Mouse (Mus musculus) stomach, embryonic 14.5 days (tissue): ENCODE measurements at regions not wholly inside any gene's neighbourhood (a gene's known extent, or its start where the extent isn't known, plus 50 kb on each side); places are given as distances from the start of the nearest gene placed in this dataset.
A peak's percentile ranks its signal among the peaks of the same experiment; 100 is the strongest.
"Not testable (repeated sequence)": the region's sequence is repeated elsewhere in the genome, so short reads cannot be mapped to it uniquely, and the experiment has no call there.

Experiments
- ATAC-seq: fragments of 200-750 bp; cut with Nextera tagmentation; 2 replicates; pipeline ENCODE4 v1.8.0; 2017; ENCODE audit warnings: low read depth, moderate TSS enrichment; ENCODE audit not compliant: insufficient number of reproducible peaks, insufficient read depth, low FRiP score
- H3K27ac ChIP-seq: fragments of 300-500 bp; sonication (generic); 2 replicates; pipeline ENCODE4 v1.5.1; 2014; ENCODE audit warnings: mild to moderate bottlenecking, low read length, moderate library complexity, mixed read lengths
- H3K27me3 ChIP-seq: fragments of 300-500 bp; sonication (generic); 2 replicates; pipeline ENCODE4 v1.6.1; 2014; ENCODE audit warnings: low read length, control low read depth, mixed read lengths; ENCODE audit not compliant: control insufficient read depth, insufficient read depth
- H3K36me3 ChIP-seq: fragments of 300-500 bp; sonication (generic); 2 replicates; pipeline ENCODE4 v1.6.1; 2014; ENCODE audit warnings: mild to moderate bottlenecking, control low read depth, low read length, moderate library complexity, mixed read lengths; ENCODE audit not compliant: control insufficient read depth, insufficient read depth
- H3K4me1 ChIP-seq: fragments of 300-500 bp; sonication (generic); 2 replicates; pipeline ENCODE4 v1.6.1; 2014; ENCODE audit warnings: low read length, control low read depth, mixed read lengths; ENCODE audit not compliant: control insufficient read depth, insufficient read depth
- H3K4me2 ChIP-seq: fragments of 300-500 bp; sonication (generic); replicated peaks from 2 replicates; pipeline ENCODE4 v1.6.1; 2014; ENCODE audit warnings: low read depth, low read length, control low read depth
- H3K4me3 ChIP-seq: fragments of 300-500 bp; sonication (generic); 2 replicates; pipeline ENCODE4 v1.5.1; 2014; ENCODE audit warnings: low read depth, low read length, control low read depth
- H3K9ac ChIP-seq: fragments of 300-500 bp; sonication (generic); replicated peaks from 2 replicates; pipeline ENCODE4 v1.6.1; 2014; ENCODE audit warnings: low read depth, mild to moderate bottlenecking, control low read depth, low read length, moderate library complexity, mixed read lengths
- H3K9me3 ChIP-seq: fragments of 300-500 bp; sonication (generic); 2 replicates; pipeline ENCODE4 v1.6.1; 2016; ENCODE audit warnings: low read depth, low read length, control low read depth; ENCODE audit not compliant: control insufficient read depth
- WGBS: fragments of 180-500 bp; shearing (Covaris S2); extraction: QIAGEN DNeasy Blood & Tissue Kit; methylation state at CpG from one replicate; pipeline ENCODE4 v1.1.7; 2014; 5-methylcytosine and 5-hydroxymethylcytosine counted together

GRCm38 (mm10) chr17:43161306-43161705 is 108.8 kb upstream of the Adgrf1 start:
- H3K4me3 ChIP-seq, H3K27ac ChIP-seq, H3K4me2 ChIP-seq, H3K27me3 ChIP-seq, H3K9me3 ChIP-seq, H3K36me3 ChIP-seq, H3K9ac ChIP-seq, ATAC-seq: not testable (repeated sequence)
- WGBS, result 72% methylated on average over 8 of the region's 10 CpGs
- H3K4me1 ChIP-seq, result peaks cover 14% of the 10 kb centered on the region

DNA sequence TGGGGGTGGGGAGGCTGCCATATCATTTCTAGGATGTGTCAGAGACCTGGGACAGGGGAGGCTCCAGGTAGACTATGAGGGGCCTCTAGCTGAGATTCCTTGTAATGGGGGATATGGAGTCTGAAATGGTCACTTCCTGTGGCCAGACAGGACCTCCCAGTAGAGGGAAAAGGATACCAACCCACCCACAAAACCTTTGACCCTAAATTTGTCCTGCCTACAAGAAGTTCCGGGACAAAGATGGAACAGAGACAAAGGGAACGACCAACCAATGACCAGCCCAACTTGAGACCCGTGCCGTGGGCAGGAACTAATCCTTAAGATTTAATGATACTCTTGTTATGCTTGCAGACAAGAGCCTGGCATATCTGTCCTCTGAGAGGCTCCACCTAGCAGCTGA is 107.0 kb upstream of the Adgrf1 start:
- no peak overlapping the region for H3K4me2 ChIP-seq
- peaks cover 9% of the 10 kb centered on the region for H3K4me1 ChIP-seq
- no peak overlapping the region for H3K27ac ChIP-seq
- no peak overlapping the region for H3K9ac ChIP-seq
- no peak overlapping the region for H3K4me3 ChIP-seq
- H3K36me3 ChIP-seq, result no peaks in the 10 kb centered on the region
- H3K27me3 ChIP-seq, result no peaks in the 10 kb centered on the region
- no peak for ATAC-seq
- 90% methylated on average over 4 of the region's 4 CpGs for WGBS
- no peaks in the 10 kb centered on the region for H3K9me3 ChIP-seq

DNA sequence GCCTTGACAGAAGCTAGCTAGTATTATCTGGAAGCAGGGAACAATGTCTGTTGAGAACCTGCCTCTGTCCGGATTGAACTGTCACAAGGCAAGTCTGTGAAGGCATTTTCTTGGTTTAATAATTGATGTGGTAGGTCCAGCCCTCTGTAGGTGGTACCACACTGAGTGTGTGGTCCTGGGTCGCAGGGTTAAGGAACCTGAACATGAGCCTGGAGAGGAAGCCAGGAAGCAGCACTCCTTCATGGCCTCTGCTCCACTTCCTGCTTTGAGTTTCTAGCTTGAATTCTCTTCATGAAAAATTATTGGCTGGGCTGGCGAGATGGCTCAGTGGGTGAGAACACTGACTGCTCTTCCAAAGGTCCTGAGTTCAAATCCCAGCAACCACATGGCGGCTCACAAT is 104.0 kb upstream of the Adgrf1 start:
- 52% methylated on average over 4 of the region's 4 CpGs for WGBS
- no peaks in the 10 kb centered on the region for H3K36me3 ChIP-seq
- no peaks in the 10 kb centered on the region for H3K4me1 ChIP-seq
- H3K27ac ChIP-seq, result no peak overlapping the region
- no peaks in the 10 kb centered on the region for H3K27me3 ChIP-seq
- H3K9ac ChIP-seq, result no peak overlapping the region
- H3K4me2 ChIP-seq, result no peak overlapping the region
- no peak overlapping the region for H3K4me3 ChIP-seq
- H3K9me3 ChIP-seq, result no peaks in the 10 kb centered on the region
- ATAC-seq, result no peak

GRCm38 (mm10) chr17:43169435-43169834 is 100.7 kb upstream of the Adgrf1 start:
- H3K4me1 ChIP-seq, result no peaks in the 10 kb centered on the region
- H3K4me2 ChIP-seq, result no peak overlapping the region
- ATAC-seq, result no peak
- H3K4me3 ChIP-seq, result no peak overlapping the region
- no peaks in the 10 kb centered on the region for H3K36me3 ChIP-seq
- H3K27ac ChIP-seq, result no peak overlapping the region
- H3K9ac ChIP-seq, result no peak overlapping the region
- no peaks in the 10 kb centered on the region for H3K27me3 ChIP-seq
- no peaks in the 10 kb centered on the region for H3K9me3 ChIP-seq
- whole genome bisulfite sequencing, result 92% methylated on average over 1 of the region's 1 CpGs

GRCm38 (mm10) chr17:43172657-43173165 is 97.4 kb upstream of the Adgrf1 start:
- no peak overlapping the region for H3K4me2 ChIP-seq
- no peak overlapping the region for H3K27ac ChIP-seq
- no peaks in the 10 kb centered on the region for H3K4me1 ChIP-seq
- H3K9me3 ChIP-seq, result no peaks in the 10 kb centered on the region
- no peak overlapping the region for H3K9ac ChIP-seq
- no peaks in the 10 kb centered on the region for H3K27me3 ChIP-seq
- WGBS, result 72% methylated on average over 6 of the region's 6 CpGs
- no peak for ATAC-seq
- no peak overlapping the region for H3K4me3 ChIP-seq
- H3K36me3 ChIP-seq, result no peaks in the 10 kb centered on the region

- Histone ChIP-seq H3K36me3 (no peaks in the 10 kb centered on the region), H3K4me2 (no peak overlapping the region), H3K27ac (no peak overlapping the region), H3K9me3 (no peaks in the 10 kb centered on the region), H3K27me3 (no peaks in the 10 kb centered on the region), H3K4me1 (no peaks in the 10 kb centered on the region), H3K4me3 (no peak overlapping the region), H3K9ac (no peak overlapping the region)
- 63% methylated on average over 1 of the region's 1 CpGs for WGBS
- no peak for ATAC-seq
Measured at GRCm38 (mm10) chr17:43174860-43175259, 95.3 kb upstream of the Adgrf1 start.

GRCm38 (mm10) chr17:43177244-43177643 is 92.9 kb upstream of the Adgrf1 start:
- Histone ChIP-seq H3K9me3 (no peaks in the 10 kb centered on the region), H3K36me3 (no peaks in the 10 kb centered on the region), H3K4me2 (no peak overlapping the region), H3K4me1 (no peaks in the 10 kb centered on the region), H3K27me3 (no peaks in the 10 kb centered on the region), H3K27ac (no peak overlapping the region), H3K9ac (no peak overlapping the region), H3K4me3 (no peak overlapping the region)
- 11% methylated on average over 1 of the region's 1 CpGs for WGBS
- peak; percentile 79; the same call in 1 of the 2 replicates for ATAC-seq

DNA sequence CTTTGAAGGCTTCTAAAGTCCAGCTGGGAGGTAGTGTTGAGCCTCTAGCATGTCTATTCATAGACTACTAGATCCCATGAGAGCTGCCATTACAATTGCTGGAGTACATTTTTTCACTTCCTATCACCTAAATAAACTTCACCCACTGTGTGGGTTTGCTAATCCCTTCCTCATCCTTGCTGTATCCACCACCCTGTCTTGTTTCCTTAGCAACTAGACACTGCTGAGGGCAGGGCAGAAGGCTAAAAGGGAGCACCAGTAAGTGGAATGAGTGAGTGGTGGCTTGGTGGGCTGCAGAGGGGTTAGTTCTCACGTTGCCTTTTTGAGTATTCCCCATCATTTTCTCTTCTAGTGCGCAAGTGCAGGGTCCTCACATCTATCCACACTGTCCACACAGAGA is 80.1 kb upstream of the Adgrf1 start:
- Histone ChIP-seq H3K4me2 (no peak overlapping the region), H3K4me3 (no peak overlapping the region), H3K9me3 (no peaks in the 10 kb centered on the region), H3K4me1 (no peaks in the 10 kb centered on the region), H3K27me3 (no peaks in the 10 kb centered on the region), H3K27ac (0 out of 2 replicates have a peak overlapping the region, but pooled peaks have one; percentile 27), H3K36me3 (no peaks in the 10 kb centered on the region), H3K9ac (no peak overlapping the region)
- WGBS, result 48% methylated on average over 2 of the region's 2 CpGs
- ATAC-seq, result no peak

DNA sequence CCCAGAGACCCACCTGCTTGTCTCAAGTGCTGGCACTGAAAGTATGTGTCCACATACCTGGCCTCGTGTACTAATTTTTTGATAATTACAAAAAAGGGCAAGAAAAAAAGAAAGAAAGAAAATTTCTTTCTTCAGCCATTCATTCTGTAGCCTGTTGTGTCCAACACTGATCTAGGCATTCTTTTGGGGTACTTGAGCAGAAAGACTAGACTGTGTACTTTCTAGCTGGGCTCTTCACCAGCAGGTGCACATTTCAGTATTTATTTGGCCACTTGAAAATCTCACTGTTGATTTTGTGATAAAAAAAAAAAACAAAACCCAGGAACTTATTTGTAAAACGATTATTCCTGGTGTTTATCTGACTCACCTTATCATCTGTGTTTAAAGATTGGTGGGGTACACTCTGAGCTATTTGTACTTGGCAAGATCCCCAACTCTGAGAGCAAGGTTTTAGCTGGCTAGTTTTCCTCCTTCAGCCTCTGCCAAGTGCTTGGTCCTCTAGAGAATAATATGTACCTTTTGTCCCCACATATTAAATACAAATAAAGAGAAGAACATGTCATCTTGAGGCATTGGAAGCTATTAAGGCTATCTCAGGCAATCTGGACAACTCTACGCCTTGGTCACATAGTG is 79.2 kb upstream of the Adgrf1 start:
- ATAC-seq, result no peak
- WGBS, result 66% methylated on average over 3 of the region's 3 CpGs
- H3K9ac ChIP-seq, result no peak overlapping the region
- H3K9me3 ChIP-seq, result no peaks in the 10 kb centered on the region
- H3K4me2 ChIP-seq, result no peak overlapping the region
- H3K36me3 ChIP-seq, result no peaks in the 10 kb centered on the region
- H3K4me3 ChIP-seq, result no peak overlapping the region
- no peaks in the 10 kb centered on the region for H3K4me1 ChIP-seq
- no peaks in the 10 kb centered on the region for H3K27me3 ChIP-seq
- no peak overlapping the region for H3K27ac ChIP-seq
